Mouse (Mus musculus): ENCODE results near the gene Grin2c.

Grin2c gene

DNA sequence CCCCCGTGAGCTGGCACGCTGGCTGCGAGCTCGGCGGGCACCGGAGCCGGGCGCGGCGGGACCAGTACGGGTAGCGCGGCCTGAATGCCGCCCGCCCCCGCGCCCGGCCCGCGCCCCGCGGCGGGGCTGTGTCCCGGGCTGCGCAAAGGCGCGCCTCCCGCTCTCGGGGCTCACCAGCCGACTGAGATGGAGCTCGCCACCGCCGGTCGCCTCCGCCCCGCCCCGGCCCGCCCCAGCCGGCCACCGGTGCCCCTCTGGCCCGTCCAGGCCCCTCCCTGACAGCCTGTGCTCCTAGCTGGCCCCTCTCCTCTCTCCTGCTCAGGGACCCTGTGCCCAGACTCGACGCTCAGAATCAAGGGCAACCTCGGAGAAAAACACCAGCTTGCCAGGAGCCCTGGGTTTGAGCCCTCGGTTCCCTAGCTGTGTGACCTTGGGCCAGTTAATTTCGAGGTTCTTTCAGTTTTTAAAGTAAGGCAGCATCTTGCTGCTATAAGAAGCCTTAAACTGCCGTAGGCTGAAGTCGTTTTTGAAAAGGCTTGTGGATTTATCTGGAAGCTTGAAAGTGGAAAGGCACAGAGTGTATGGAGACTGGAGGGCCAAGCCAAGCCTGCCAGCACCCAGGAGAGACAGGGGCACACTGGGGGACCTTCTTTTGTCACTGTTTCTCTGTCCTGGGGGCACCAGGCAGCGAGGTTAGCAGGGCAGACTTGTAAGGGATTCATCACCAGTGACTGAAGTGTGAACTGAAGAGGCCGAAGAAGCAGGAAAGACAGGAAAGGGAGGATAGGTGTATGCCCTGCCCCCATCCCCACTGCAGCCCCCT is at the start of gene Grin2c:
Gene Grin2c, minus strand, starts transcription at position 183 of the 823 bp plus-strand sequence.
- DNase-seq (ENCODE audit: low spot score), result no peak

GRCm38 (mm10) chr11:115314249-115314648 is 47.2 kb upstream of the Grin2c start:
- DNase-seq (ENCODE audit: low spot score), result no peak

GRCm38 (mm10) chr11:115308781-115309180 is 41.7 kb upstream of the Grin2c start:
- DNase-seq (ENCODE audit: low spot score), result no peak

GRCm38 (mm10) chr11:115306863-115307262 is 39.8 kb upstream of the Grin2c start, which contains the start of gene Otop2:
Gene Otop2, plus strand, starts transcription at chr11:115307163.
- no peak for DNase-seq (ENCODE audit: low spot score)

GRCm38 (mm10) chr11:115303167-115303566 is 36.1 kb upstream of the Grin2c start:
- no peak for DNase-seq (ENCODE audit: low spot score)

GRCm38 (mm10) chr11:115301351-115301750 is 34.3 kb upstream of the Grin2c start:
- no peak for DNase-seq (ENCODE audit: low spot score)

DNA sequence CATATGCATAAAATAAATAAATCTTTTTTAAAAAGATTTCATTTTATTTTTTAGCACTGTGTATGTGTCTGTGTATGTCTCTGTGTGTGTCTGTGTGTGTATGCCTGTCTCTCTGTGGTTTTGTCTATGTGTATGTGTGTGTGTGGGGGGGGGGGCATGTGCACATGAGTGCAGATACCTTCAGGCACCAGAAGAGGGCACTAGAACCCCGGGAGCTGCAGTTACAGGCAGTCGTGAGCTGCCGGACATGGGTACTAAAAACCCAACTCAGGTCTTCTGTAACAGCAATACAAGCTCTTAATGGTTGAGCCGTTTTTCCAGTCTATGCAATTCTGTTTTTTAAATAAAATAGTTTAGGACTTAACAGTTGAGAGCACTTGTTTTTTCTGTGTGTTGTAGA is 33.7 kb upstream of the Grin2c start:
- DNase-seq (ENCODE audit: low spot score), result no peak

- no peak for DNase-seq (ENCODE audit: low spot score)
Measured at GRCm38 (mm10) chr11:115298160-115298559, 31.1 kb upstream of the Grin2c start.

- DNase-seq (ENCODE audit: low spot score), result peak; percentile 88
Measured at GRCm38 (mm10) chr11:115297214-115297826, 30.3 kb upstream of the Grin2c start, which contains the start of gene Fads6. Gene Fads6, minus strand, starts transcription at chr11:115297663.

- no peak for DNase-seq (ENCODE audit: low spot score)
Measured at GRCm38 (mm10) chr11:115296471-115297210, 29.6 kb upstream of the Grin2c start.

- no peak for DNase-seq (ENCODE audit: low spot score)
Measured at GRCm38 (mm10) chr11:115295939-115296338, 28.9 kb upstream of the Grin2c start.

DNA sequence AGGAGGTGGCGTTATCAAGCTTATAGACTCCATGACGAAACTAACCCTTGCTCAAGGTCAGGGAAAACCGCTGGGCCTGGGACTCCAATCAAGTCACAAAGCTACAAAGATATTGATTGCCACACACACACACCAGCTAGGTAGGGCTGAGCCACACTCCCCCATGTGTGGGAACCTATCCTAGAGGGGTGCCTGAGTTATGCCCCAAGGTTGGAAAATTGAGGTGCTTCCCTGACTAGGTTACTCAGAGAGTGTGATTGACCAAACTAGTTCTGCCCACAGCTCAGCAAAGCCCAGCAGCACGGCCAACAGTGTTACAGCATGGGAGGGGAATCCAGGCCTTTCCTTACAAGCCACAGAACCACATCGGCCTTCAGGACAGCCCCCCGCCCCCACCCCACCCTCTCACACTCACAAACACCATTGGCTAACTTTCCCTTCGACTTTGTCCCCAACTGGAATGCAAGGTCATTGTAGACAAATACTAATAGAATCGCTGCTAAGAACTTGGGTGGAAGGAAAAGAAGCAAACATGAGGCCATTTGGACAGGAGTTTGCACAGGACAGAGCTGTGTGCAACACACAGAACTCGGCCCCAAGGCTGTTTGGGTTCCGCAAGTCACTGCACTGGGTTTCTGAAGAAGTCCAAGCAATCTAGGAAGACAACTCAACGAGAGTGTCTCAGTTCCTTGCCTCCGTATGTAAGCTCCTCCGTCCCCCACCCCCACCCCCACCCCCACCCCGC is 25.8 kb upstream of the Grin2c start:
- DNase-seq (ENCODE audit: low spot score), result no peak

GRCm38 (mm10) chr11:115291503-115291902 is 24.5 kb upstream of the Grin2c start:
- DNase-seq (ENCODE audit: low spot score), result no peak

DNA sequence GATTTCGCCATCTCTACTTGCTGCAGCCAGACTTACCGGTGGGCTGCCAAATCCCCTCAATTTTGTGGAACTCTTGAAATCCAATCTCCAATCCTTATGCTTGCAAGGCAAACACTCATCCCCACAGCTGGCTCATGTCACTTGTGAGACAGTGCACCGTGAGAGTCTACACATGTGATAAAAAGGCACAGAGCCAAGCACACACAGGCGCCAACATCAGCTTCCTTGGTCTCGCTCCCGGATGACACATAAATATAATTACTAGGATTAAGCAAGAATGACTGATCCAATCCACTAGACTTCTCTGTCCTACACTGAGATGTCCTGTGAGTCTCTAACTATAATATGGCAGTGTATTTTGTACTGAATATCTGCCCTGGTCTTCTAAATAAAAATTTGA is 23.9 kb upstream of the Grin2c start:
- DNase-seq (ENCODE audit: low spot score), result peak; percentile 67

- DNase-seq (ENCODE audit: low spot score), result no peak
Measured at GRCm38 (mm10) chr11:115290314-115290713, 23.3 kb upstream of the Grin2c start.

GRCm38 (mm10) chr11:115289885-115290284 is 22.8 kb upstream of the Grin2c start:
- peak; percentile 72 for DNase-seq (ENCODE audit: low spot score)

GRCm38 (mm10) chr11:115288305-115288704 is 21.3 kb upstream of the Grin2c start:
- no peak for DNase-seq (ENCODE audit: low spot score)

GRCm38 (mm10) chr11:115287386-115287785 is 20.3 kb upstream of the Grin2c start:
- DNase-seq (ENCODE audit: low spot score), result no peak

GRCm38 (mm10) chr11:115286201-115286993 is 19.4 kb upstream of the Grin2c start:
- no peak for DNase-seq (ENCODE audit: low spot score)

- DNase-seq (ENCODE audit: low spot score), result no peak
Measured at GRCm38 (mm10) chr11:115285282-115285681, 18.2 kb upstream of the Grin2c start.
